Mouse (Mus musculus) stomach, postnatal 0 days (tissue): ENCODE measurements around the gene Mrps14. TPM values are rescaled to one million over a fixed set of nuclear protein-coding genes. Genes with fewer than 3 reads are reported as not detected.

Experiments
- ATAC-seq: fragments of 200-750 bp; cut with Nextera tagmentation; 2 replicates; pipeline ENCODE4 v1.8.0; 2017; ENCODE audit not compliant: low FRiP score, low TSS enrichment
- DNase-seq: peaks from one replicate; pipeline ENCODE4 v3.0.0-alpha.2; 2016; ENCODE audit warnings: low spot score
- H3K27ac ChIP-seq: fragments of 300-500 bp; sonication (generic); replicated peaks from 2 replicates; pipeline ENCODE4 v1.5.1; 2014; ENCODE audit warnings: mild to moderate bottlenecking, control low read depth
- H3K27me3 ChIP-seq: fragments of 300-500 bp; sonication (generic); 2 replicates; pipeline ENCODE4 v1.6.1; 2014; ENCODE audit warnings: low read length; ENCODE audit not compliant: control insufficient read depth, insufficient read depth
- H3K36me3 ChIP-seq: fragments of 300-500 bp; sonication (generic); 2 replicates; pipeline ENCODE4 v1.6.1; 2014; ENCODE audit warnings: low read length, mixed read lengths; ENCODE audit not compliant: control insufficient read depth, insufficient read depth
- H3K4me1 ChIP-seq: fragments of 300-500 bp; sonication (generic); replicated peaks from 2 replicates; pipeline ENCODE4 v1.6.1; 2014; ENCODE audit warnings: antibody characterized with exemption; ENCODE audit not compliant: control insufficient read depth, insufficient read depth
- H3K4me2 ChIP-seq: fragments of 300-500 bp; sonication (generic); replicated peaks from 2 replicates; pipeline ENCODE4 v1.6.1; 2014; ENCODE audit warnings: low read depth, mild to moderate bottlenecking, control low read depth, moderate library complexity
- H3K4me3 ChIP-seq: fragments of 300-500 bp; sonication (generic); 2 replicates; pipeline ENCODE4 v1.5.1; 2014; ENCODE audit warnings: low read depth, low read length, control low read depth
- H3K9ac ChIP-seq: fragments of 300-500 bp; sonication (generic); 2 replicates; pipeline ENCODE4 v1.6.1; 2014; ENCODE audit warnings: mild to moderate bottlenecking, low read length, control low read depth, mixed read lengths
- H3K9me3 ChIP-seq: fragments of 300-500 bp; sonication (generic); 2 replicates; pipeline ENCODE4 v1.6.1; 2016; ENCODE audit warnings: low read length; ENCODE audit not compliant: control insufficient read depth
- CTCF ChIP-seq: IDR thresholded peaks from 2 replicates; pipeline ENCODE4 v1.5.1; 2016; ENCODE audit warnings: antibody characterized with exemption, low read depth, mild to moderate bottlenecking, moderate library complexity
- EP300 ChIP-seq: optimal IDR thresholded peaks from 2 replicates; pipeline ENCODE3; 2016; ENCODE audit warnings: antibody characterized with exemption
- WGBS: fragments of 180-500 bp; shearing (Covaris S2); extraction: QIAGEN DNeasy Blood & Tissue Kit; methylation state at CpG from one replicate; pipeline ENCODE4 v1.1.7; 2014; 5-methylcytosine and 5-hydroxymethylcytosine counted together
- polyA plus RNA-seq: library from polyadenylated mRNA; unstranded; fragments of >200 nt; fragmentation: Nextera tagmentation; extraction: Ambion mirVana; gene quantifications from 2 replicates; pipeline ENCODE4 v1.2.1, GENCODE M21; 2015

The Mrps14 gene
- polyA plus RNA-seq, 1 experiment from 2014 or later: 259 TPM

GRCm38 (mm10) chr1:160214171-160214570, 19.2 kb downstream of the Mrps14 start:
- 89% methylated on average over 7 of the region's 7 CpGs for WGBS

GRCm38 (mm10) chr1:160217898-160218297, 22.9 kb downstream of the Mrps14 start:
- no peak for DNase-seq
- Histone ChIP-seq H3K27ac (no peak overlapping the region), H3K9me3 (no peaks in the 10 kb centered on the region), H3K4me3 (no peak overlapping the region), H3K36me3 (no peaks in the 10 kb centered on the region), H3K4me2 (no peak overlapping the region), H3K4me1 (no peaks in the 10 kb centered on the region), H3K27me3 (no peaks in the 10 kb centered on the region), H3K9ac (no peak overlapping the region)
- TF ChIP-seq EP300 (no peak), CTCF (no peak)
- WGBS: 93% methylated on average over 3 of the region's 3 CpGs
- ATAC-seq: no peak

More at GRCm38 (mm10) chr1:160214171-160214570, 19.2 kb downstream of the Mrps14 start:
- TF ChIP-seq EP300: no peak
- TF ChIP-seq CTCF: no peak
- DNase-seq: no peak
- no peaks in the 10 kb centered on the region for H3K36me3 ChIP-seq
- peaks cover 4% of the 10 kb centered on the region; the same call in 1 of the 2 replicates for H3K4me1 ChIP-seq
- H3K9ac ChIP-seq: no peak overlapping the region
- H3K27me3 ChIP-seq: no peaks in the 10 kb centered on the region
- no peak overlapping the region; the same call in 1 of the 2 replicates for H3K4me2 ChIP-seq
- H3K4me3 ChIP-seq: no peak overlapping the region
- no peak for ATAC-seq
- H3K27ac ChIP-seq: no peak overlapping the region
- H3K9me3 ChIP-seq: no peaks in the 10 kb centered on the region

GRCm38 (mm10) chr1:160224093-160224492, 29.1 kb downstream of the Mrps14 start:
- Histone ChIP-seq H3K9ac (no peak overlapping the region), H3K36me3 (no peaks in the 10 kb centered on the region), H3K27me3 (no peaks in the 10 kb centered on the region), H3K9me3 (no peaks in the 10 kb centered on the region), H3K27ac (no peak overlapping the region), H3K4me2 (no peak overlapping the region), H3K4me1 (no peaks in the 10 kb centered on the region), H3K4me3 (no peak overlapping the region)
- WGBS: 73% methylated on average over 2 of the region's 2 CpGs
- TF ChIP-seq CTCF (no peak), EP300 (no peak)
- ATAC-seq: no peak
- no peak for DNase-seq

GRCm38 (mm10) chr1:160227196-160227595, 32.2 kb downstream of the Mrps14 start:
- Histone ChIP-seq H3K9ac (no peak overlapping the region), H3K4me1 (no peaks in the 10 kb centered on the region), H3K4me2 (no peak overlapping the region), H3K36me3 (no peaks in the 10 kb centered on the region), H3K27ac (no peak overlapping the region), H3K27me3 (no peaks in the 10 kb centered on the region), H3K4me3 (no peak overlapping the region), H3K9me3 (no peaks in the 10 kb centered on the region)
- ATAC-seq (no peak), DNase-seq (no peak)
- 86% methylated on average over 4 of the region's 4 CpGs for WGBS
- no peak for TF ChIP-seq CTCF

- Histone ChIP-seq H3K27me3 (no peaks in the 10 kb centered on the region), H3K4me2 (no peak overlapping the region), H3K9ac (no peak overlapping the region), H3K9me3 (no peaks in the 10 kb centered on the region), H3K27ac (no peak overlapping the region), H3K36me3 (no peaks in the 10 kb centered on the region), H3K4me3 (no peak overlapping the region), H3K4me1 (no peaks in the 10 kb centered on the region)
- TF ChIP-seq EP300 (no peak), CTCF (no peak)
- no peak for ATAC-seq
- DNase-seq: no peak
Measured at GRCm38 (mm10) chr1:160227850-160228249, 32.8 kb downstream of the Mrps14 start.

GRCm38 (mm10) chr1:160231013-160231412, 36.0 kb downstream of the Mrps14 start:
- Histone ChIP-seq H3K36me3 (no peaks in the 10 kb centered on the region), H3K4me1 (no peaks in the 10 kb centered on the region), H3K4me3 (no peak overlapping the region), H3K9me3 (no peaks in the 10 kb centered on the region), H3K27me3 (no peaks in the 10 kb centered on the region), H3K4me2 (no peak overlapping the region), H3K9ac (no peak overlapping the region), H3K27ac (no peak overlapping the region)
- ATAC-seq (no peak), DNase-seq (no peak)
- no peak for TF ChIP-seq EP300
- TF ChIP-seq CTCF: peak; percentile 74
- 32% methylated on average over 4 of the region's 4 CpGs for WGBS
